Mouse (Mus musculus) forebrain, embryonic 13.5 days (tissue): Measurements from ENCODE around the gene Fat3. TPM values are rescaled to one million over a fixed set of nuclear protein-coding genes. Genes with fewer than 3 reads are reported as not detected.

ENCODE experiments used
- ATAC-seq: fragments of 200-750 bp; cut with Nextera tagmentation; 2 replicates; pipeline ENCODE4 v1.8.0; 2017
- H3K27ac ChIP-seq: fragments of 300-500 bp; sonication (generic); 2 replicates; pipeline ENCODE4 v1.5.1; 2015; ENCODE audit warnings: inconsistent platforms, mild to moderate bottlenecking, moderate library complexity
- H3K27me3 ChIP-seq: fragments of 300-500 bp; sonication (generic); 2 replicates; pipeline ENCODE4 v1.6.1; 2015; ENCODE audit warnings: mild to moderate bottlenecking, inconsistent platforms
- H3K36me3 ChIP-seq: fragments of 300-500 bp; sonication (generic); 2 replicates; pipeline ENCODE4 v1.6.1; 2015; ENCODE audit warnings: mild to moderate bottlenecking, inconsistent platforms; ENCODE audit not compliant: poor library complexity, severe bottlenecking
- H3K4me1 ChIP-seq: fragments of 300-500 bp; sonication (generic); 2 replicates; pipeline ENCODE4 v1.6.1; 2015; ENCODE audit warnings: inconsistent platforms
- H3K4me2 ChIP-seq: fragments of 300-500 bp; sonication (generic); 2 replicates; pipeline ENCODE4 v1.6.1; 2015; ENCODE audit warnings: inconsistent platforms, mild to moderate bottlenecking, moderate library complexity
- H3K4me3 ChIP-seq: fragments of 300-500 bp; sonication (generic); 2 replicates; pipeline ENCODE4 v1.5.1; 2015; ENCODE audit warnings: mild to moderate bottlenecking, inconsistent platforms
- H3K9ac ChIP-seq: fragments of 300-500 bp; sonication (generic); 2 replicates; pipeline ENCODE4 v1.6.1; 2015; ENCODE audit warnings: mild to moderate bottlenecking, inconsistent platforms
- H3K9me3 ChIP-seq: fragments of 300-500 bp; sonication (generic); replicated peaks from 2 replicates; pipeline ENCODE4 v1.6.1; 2016; ENCODE audit warnings: inconsistent platforms
- WGBS: fragments of 180-500 bp; shearing (Covaris S2); methylation state at CpG from one replicate; pipeline ENCODE4 v1.1.7; 2015; 5-methylcytosine and 5-hydroxymethylcytosine counted together
- polyA plus RNA-seq: library from polyadenylated mRNA; unstranded; fragments of >200 nt; fragmentation: Nextera tagmentation; extraction: Ambion mirVana; gene quantifications from 2 replicates; pipeline ENCODE4 v1.2.1, GENCODE M21; 2015

The Fat3 gene
- polyA plus RNA-seq, 1 experiment from 2014 or later: 10.3 TPM

GRCm38 (mm10) chr9:16152756-16153579 lies 348.1 kb downstream of the Fat3 start:
- no peaks in the 10 kb centered on the region for H3K9me3 ChIP-seq
- no peaks in the 10 kb centered on the region for H3K36me3 ChIP-seq
- peaks cover 12% of the 10 kb centered on the region for H3K4me1 ChIP-seq
- H3K9ac ChIP-seq: no peak overlapping the region
- no peak overlapping the region for H3K4me2 ChIP-seq
- no peak for ATAC-seq
- H3K27me3 ChIP-seq: no peaks in the 10 kb centered on the region
- H3K4me3 ChIP-seq: no peak overlapping the region
- 60% methylated on average over 4 of the region's 4 CpGs for WGBS
- H3K27ac ChIP-seq: no peak overlapping the region

- ATAC-seq: no peak
- Histone ChIP-seq H3K36me3 (no peaks in the 10 kb centered on the region), H3K4me1 (peaks cover 21% of the 10 kb centered on the region), H3K4me3 (no peak overlapping the region), H3K4me2 (no peak overlapping the region), H3K9ac (no peak overlapping the region), H3K27me3 (no peaks in the 10 kb centered on the region), H3K9me3 (no peaks in the 10 kb centered on the region), H3K27ac (no peak overlapping the region)
Measured at GRCm38 (mm10) chr9:16150046-16150445, 351.0 kb downstream of the Fat3 start.

GRCm38 (mm10) chr9:16147735-16148134 lies 353.4 kb downstream of the Fat3 start:
- peaks cover 21% of the 10 kb centered on the region for H3K4me1 ChIP-seq
- H3K9ac ChIP-seq: no peak overlapping the region
- H3K27me3 ChIP-seq: no peaks in the 10 kb centered on the region
- no peaks in the 10 kb centered on the region for H3K9me3 ChIP-seq
- no peaks in the 10 kb centered on the region for H3K36me3 ChIP-seq
- peak; percentile 79 for ATAC-seq
- no peak overlapping the region; the same call in 1 of the 2 replicates for H3K27ac ChIP-seq
- WGBS: 2% methylated on average over 1 of the region's 1 CpGs
- H3K4me2 ChIP-seq: no peak overlapping the region
- H3K4me3 ChIP-seq: no peak overlapping the region

GRCm38 (mm10) chr9:16144684-16145083 lies 356.4 kb downstream of the Fat3 start:
- Histone ChIP-seq H3K9me3 (no peaks in the 10 kb centered on the region), H3K4me1 (peaks cover 21% of the 10 kb centered on the region), H3K27ac (peak overlapping the region; percentile 12; the same call in 1 of the 2 replicates), H3K27me3 (no peaks in the 10 kb centered on the region), H3K9ac (no peak overlapping the region), H3K4me2 (no peak overlapping the region), H3K4me3 (no peak overlapping the region), H3K36me3 (no peaks in the 10 kb centered on the region)
- peak; percentile 23; the same call in 1 of the 2 replicates for ATAC-seq
- 62% methylated on average over 3 of the region's 3 CpGs for WGBS

- Histone ChIP-seq H3K27ac (no peak overlapping the region), H3K4me1 (peaks cover 10% of the 10 kb centered on the region)
Measured at GRCm38 (mm10) chr9:16139300-16139699, 361.8 kb downstream of the Fat3 start.

GRCm38 (mm10) chr9:16133098-16133497 lies 368.0 kb downstream of the Fat3 start:
- Histone ChIP-seq H3K9ac (no peak overlapping the region), H3K27me3 (no peaks in the 10 kb centered on the region), H3K4me3 (no peak overlapping the region), H3K36me3 (no peaks in the 10 kb centered on the region), H3K4me2 (no peak overlapping the region), H3K27ac (no peak overlapping the region), H3K4me1 (peaks cover 5% of the 10 kb centered on the region; the same call in 1 of the 2 replicates), H3K9me3 (no peaks in the 10 kb centered on the region)
- 76% methylated on average over 2 of the region's 2 CpGs for WGBS
- ATAC-seq: no peak

More at GRCm38 (mm10) chr9:16139300-16139699, 361.8 kb downstream of the Fat3 start:
- Histone ChIP-seq H3K36me3 (no peaks in the 10 kb centered on the region), H3K4me2 (no peak overlapping the region), H3K9ac (no peak overlapping the region), H3K9me3 (no peaks in the 10 kb centered on the region), H3K4me3 (no peak overlapping the region), H3K27me3 (no peaks in the 10 kb centered on the region)
- no peak for ATAC-seq
- WGBS: 50% methylated on average over 6 of the region's 6 CpGs

GRCm38 (mm10) chr9:16132594-16132993 lies 368.5 kb downstream of the Fat3 start:
- peak; percentile 68; the same call in 1 of the 2 replicates for ATAC-seq
- H3K9ac ChIP-seq: no peak overlapping the region
- no peak overlapping the region for H3K4me3 ChIP-seq
- no peak overlapping the region for H3K4me2 ChIP-seq
- WGBS: 44% methylated on average over 1 of the region's 1 CpGs
- H3K4me1 ChIP-seq: peaks cover 5% of the 10 kb centered on the region; the same call in 1 of the 2 replicates
- no peak overlapping the region for H3K27ac ChIP-seq
- no peaks in the 10 kb centered on the region for H3K36me3 ChIP-seq
- H3K27me3 ChIP-seq: no peaks in the 10 kb centered on the region
- H3K9me3 ChIP-seq: no peaks in the 10 kb centered on the region

- Histone ChIP-seq H3K9me3 (no peaks in the 10 kb centered on the region), H3K9ac (no peak overlapping the region), H3K4me2 (no peak overlapping the region), H3K4me3 (no peak overlapping the region), H3K4me1 (no peaks in the 10 kb centered on the region), H3K27me3 (no peaks in the 10 kb centered on the region), H3K36me3 (no peaks in the 10 kb centered on the region), H3K27ac (no peak overlapping the region)
- ATAC-seq: no peak
- WGBS: 85% methylated on average over 5 of the region's 5 CpGs
Measured at GRCm38 (mm10) chr9:16121756-16122155, 379.3 kb downstream of the Fat3 start.

GRCm38 (mm10) chr9:16114821-16115485 lies 386.1 kb downstream of the Fat3 start:
- Histone ChIP-seq H3K4me3 (no peak overlapping the region), H3K27me3 (no peaks in the 10 kb centered on the region), H3K4me1 (peaks cover 4% of the 10 kb centered on the region; the same call in 1 of the 2 replicates), H3K4me2 (no peak overlapping the region), H3K9me3 (no peaks in the 10 kb centered on the region), H3K27ac (no peak overlapping the region), H3K9ac (no peak overlapping the region), H3K36me3 (no peaks in the 10 kb centered on the region)
- WGBS: 82% methylated on average over 7 of the region's 7 CpGs
- 0 out of 2 replicates have a peak, but pooled peaks have one; percentile 43 for ATAC-seq

- Histone ChIP-seq H3K9ac (no peak overlapping the region), H3K4me1 (peaks cover 4% of the 10 kb centered on the region; the same call in 1 of the 2 replicates), H3K4me2 (no peak overlapping the region), H3K36me3 (no peaks in the 10 kb centered on the region), H3K4me3 (no peak overlapping the region), H3K27ac (no peak overlapping the region), H3K9me3 (no peaks in the 10 kb centered on the region), H3K27me3 (no peaks in the 10 kb centered on the region)
- 88% methylated on average over 4 of the region's 4 CpGs for WGBS
- ATAC-seq: no peak
Measured at GRCm38 (mm10) chr9:16113936-16114642, 387.0 kb downstream of the Fat3 start.

- no peak overlapping the region for H3K27ac ChIP-seq
- H3K9ac ChIP-seq: no peak overlapping the region
- ATAC-seq: no peak
- peaks cover 4% of the 10 kb centered on the region; the same call in 1 of the 2 replicates for H3K4me1 ChIP-seq
- H3K27me3 ChIP-seq: no peaks in the 10 kb centered on the region
- H3K36me3 ChIP-seq: no peaks in the 10 kb centered on the region
- H3K4me3 ChIP-seq: no peak overlapping the region
- WGBS: 82% methylated on average over 5 of the region's 5 CpGs
- H3K9me3 ChIP-seq: no peaks in the 10 kb centered on the region
- no peak overlapping the region for H3K4me2 ChIP-seq
Measured at GRCm38 (mm10) chr9:16107900-16108299, 393.2 kb downstream of the Fat3 start.

- no peak overlapping the region for H3K9ac ChIP-seq
- H3K4me2 ChIP-seq: no peak overlapping the region
- no peak overlapping the region for H3K4me3 ChIP-seq
- WGBS: 76% methylated on average over 5 of the region's 5 CpGs
- H3K4me1 ChIP-seq: peaks cover 4% of the 10 kb centered on the region; the same call in 1 of the 2 replicates
- H3K36me3 ChIP-seq: no peaks in the 10 kb centered on the region
- ATAC-seq: no peak
- H3K27me3 ChIP-seq: no peaks in the 10 kb centered on the region
- no peak overlapping the region for H3K27ac ChIP-seq
- H3K9me3 ChIP-seq: no peaks in the 10 kb centered on the region
Measured at GRCm38 (mm10) chr9:16107386-16107785, 393.7 kb downstream of the Fat3 start.
